Mouse (Mus musculus) cerebellum, postnatal 14 days (tissue): Measurements from ENCODE around the gene Slc7a1.
"Not testable (repeated sequence)": the region's sequence is repeated elsewhere in the genome, so short reads cannot be mapped to it uniquely, and the experiment has no call there.

ENCODE experiments used
- DNase-seq, 2 experiments: peaks; one replicate each; pipeline ENCODE4 v3.0.0; 2021; ENCODE audit warnings: mixed read lengths in 2 of 2

The Slc7a1 gene

DNA sequence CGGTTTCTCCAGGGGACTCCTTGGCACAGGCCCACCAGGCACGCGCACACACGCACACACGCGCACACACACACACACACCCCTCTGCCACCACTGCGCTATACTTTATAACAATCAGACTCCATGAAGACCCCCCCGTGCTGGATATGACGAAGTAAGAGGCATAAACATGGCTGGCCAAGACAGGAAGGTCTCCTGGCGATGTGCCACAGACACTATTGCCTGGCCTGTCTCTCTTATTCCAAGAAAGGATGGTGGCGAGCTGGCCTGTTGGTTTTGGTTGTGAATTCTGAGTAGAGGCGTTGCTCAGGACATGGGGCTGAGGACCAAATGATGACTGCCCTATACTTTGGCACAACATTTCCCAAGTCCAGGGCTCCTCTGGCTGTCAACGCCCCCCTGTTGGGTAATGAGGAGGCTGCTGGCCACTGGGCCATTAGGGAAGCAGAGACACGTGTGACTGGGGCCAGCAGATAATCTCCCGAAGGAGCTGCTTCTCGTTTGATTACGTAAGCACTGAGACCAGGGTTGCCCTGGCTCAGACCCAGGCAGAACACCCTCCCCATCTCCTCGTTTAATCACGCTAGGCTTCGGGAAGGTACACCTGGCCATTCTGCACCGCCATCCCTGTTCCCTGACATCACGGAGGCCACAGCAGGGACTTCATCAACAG lies 36.1 kb downstream of the Slc7a1 start:
- no peak for DNase-seq

DNA sequence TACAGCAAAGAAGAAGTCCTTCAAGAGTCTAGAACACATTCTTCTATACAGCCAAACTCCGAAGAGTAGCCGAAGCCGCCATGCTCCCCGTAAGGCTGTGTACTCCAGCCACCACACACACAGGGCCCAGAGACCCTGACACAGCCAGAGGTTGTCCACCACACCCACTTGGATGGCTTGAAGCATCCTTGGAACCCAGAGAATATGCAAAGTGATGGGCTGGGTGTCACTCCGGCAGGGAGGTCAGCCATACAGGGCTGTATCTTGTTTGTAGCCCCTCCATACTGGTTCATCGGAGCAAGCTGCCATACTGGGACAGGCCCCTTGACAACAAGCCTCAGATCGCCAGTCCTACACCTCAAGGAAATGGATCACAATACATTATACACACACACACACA lies 37.4 kb downstream of the Slc7a1 start:
- DNase-seq, result no peak

DNA sequence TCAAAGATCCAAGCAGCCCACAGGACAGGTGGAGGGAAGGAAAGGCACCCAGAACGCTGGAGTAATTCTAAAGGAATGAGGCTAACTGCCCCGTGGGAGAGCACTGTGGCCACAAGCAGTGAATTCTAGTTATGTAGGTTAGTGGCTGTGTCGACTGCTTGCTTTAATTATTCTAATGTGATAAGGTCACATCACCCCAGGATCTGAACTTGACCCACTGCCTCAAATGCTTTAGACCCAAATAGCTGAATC lies 38.0 kb downstream of the Slc7a1 start:
- no peak for DNase-seq

DNA sequence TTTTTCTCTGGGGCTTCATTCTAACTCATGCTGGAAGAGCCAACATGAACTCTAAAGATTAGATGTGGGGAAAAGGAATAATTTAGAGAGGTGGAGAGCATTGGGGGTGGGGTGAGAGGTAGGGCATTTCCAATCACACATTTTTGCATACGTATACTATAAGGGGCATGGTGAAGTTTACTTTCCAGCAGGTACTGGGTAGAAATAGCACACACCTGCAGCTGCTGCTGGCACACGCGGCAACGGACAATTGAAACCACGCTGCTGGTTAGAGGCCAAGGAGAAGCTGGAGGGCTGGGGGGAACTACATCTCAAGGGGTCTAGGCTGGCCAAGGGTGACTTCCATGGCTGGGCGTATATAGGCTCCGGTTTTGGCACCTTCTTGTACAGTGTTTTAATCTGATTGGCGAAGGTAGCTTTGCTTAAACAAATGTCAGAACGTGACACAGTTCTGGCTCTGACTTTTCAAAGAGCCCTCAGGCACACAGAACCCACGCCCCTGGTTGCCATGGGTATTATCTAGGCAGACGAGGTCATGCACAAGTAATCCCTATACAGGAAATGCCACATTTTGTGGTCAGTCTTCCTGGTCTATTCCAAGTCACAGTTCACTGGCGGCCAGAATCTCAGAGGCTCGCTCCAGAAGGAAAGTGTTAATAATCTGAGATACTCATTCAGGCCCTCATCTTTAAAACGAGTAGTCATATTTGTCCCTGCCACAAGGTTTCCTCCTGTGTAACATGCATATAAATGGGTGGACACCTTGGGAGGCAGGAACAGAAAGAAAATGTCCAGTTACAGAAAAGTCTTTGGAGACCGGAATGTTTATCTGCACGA lies 38.6 kb downstream of the Slc7a1 start:
- no peak for DNase-seq

DNA sequence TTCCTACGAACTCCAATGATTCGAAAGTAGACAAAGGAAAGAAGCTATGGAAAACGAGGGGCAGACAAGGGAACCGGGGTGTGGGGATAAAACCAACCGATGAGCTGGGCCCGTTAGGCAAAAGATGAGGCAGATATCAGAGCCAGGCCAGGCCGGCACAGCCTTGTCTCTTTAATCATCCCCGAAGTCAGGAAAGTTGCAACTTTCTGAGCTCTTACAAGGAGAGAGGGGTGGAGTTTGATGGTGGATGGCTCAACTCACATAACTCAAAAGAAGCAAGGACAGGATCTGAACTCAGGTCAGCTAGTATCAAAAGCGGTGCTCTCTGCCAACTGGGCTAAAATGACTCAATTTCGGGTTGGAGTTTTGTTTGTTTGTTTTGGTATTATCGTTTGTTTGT lies 40.6 kb downstream of the Slc7a1 start:
- no peak for DNase-seq

DNA sequence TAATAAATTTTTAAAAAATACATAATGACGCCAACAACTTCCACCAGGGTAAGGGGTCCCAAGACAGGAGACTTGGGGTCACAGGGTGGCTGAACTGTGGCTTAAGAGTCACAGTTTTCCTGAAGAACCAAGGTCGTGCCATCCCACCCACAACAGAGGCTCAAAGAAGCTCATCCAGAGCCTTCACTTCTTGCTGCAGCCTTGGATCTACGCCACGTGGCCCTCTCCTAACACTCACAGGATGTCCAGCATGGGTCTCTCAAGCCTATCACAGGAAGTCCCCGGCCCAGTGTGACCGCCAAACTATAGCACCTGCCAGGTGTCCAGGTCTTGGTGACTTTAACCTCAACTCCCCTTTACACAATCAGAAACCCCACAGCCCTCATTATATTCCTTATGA lies 42.5 kb downstream of the Slc7a1 start:
- no peak for DNase-seq

DNA sequence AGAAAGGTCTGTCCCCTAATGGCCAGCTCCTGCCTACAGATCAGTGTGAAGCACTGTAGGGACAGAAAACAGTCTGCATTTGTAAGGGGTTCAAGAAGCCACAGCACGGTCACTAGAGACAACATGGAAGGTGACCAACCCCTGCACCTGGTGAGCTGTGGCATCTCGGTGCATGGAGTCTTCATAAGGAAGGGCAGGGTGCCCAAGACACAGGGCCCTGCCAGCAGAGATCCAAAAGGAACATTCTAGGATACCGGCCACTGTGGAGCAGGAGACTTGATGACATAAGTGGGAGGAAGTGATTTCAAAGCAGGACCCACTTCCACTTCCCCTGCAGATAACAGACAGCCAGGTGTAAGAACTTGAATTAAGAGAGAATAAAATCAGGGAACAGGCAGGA lies 43.9 kb downstream of the Slc7a1 start:
- no peak for DNase-seq

DNA sequence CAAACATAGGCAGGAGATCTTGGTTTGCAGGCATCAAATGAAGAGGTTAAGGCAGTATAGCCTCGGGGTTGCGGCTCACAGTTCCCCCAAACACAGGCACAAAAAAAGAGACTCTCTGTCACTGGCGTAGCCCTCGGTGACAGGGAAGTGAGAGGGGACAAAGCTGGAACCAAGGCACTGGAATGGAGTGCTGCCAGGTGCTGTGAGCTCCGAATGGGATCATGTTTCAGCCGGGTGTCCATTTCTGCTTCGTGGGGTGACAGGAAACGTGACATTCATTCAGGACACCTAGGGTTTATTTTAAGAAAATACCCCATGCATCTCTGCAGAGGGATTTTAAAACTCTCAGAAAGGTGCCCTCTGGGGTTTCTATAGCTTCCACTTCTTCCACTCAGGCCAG lies 45.2 kb downstream of the Slc7a1 start:
- no peak for DNase-seq

DNA sequence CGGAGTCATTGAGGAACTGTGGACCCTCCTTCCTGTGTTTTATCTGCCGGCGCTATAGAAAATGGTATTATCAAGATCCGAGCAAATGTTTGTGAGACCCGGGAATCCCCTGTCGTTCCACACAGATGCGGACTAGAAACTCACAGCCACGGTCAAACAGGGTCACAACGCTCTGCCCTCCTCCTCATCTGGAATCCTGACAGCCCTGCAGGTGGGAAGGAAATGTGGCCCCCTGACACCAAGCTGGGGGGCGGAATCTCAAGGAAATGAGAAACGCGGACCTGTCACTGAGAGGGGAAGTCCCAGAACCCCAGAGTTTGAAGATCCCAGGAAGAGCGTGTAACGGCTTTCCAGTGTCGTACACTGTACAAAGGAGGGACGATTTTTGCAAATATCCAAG lies 46.3 kb downstream of the Slc7a1 start:
- DNase-seq, result no peak

DNA sequence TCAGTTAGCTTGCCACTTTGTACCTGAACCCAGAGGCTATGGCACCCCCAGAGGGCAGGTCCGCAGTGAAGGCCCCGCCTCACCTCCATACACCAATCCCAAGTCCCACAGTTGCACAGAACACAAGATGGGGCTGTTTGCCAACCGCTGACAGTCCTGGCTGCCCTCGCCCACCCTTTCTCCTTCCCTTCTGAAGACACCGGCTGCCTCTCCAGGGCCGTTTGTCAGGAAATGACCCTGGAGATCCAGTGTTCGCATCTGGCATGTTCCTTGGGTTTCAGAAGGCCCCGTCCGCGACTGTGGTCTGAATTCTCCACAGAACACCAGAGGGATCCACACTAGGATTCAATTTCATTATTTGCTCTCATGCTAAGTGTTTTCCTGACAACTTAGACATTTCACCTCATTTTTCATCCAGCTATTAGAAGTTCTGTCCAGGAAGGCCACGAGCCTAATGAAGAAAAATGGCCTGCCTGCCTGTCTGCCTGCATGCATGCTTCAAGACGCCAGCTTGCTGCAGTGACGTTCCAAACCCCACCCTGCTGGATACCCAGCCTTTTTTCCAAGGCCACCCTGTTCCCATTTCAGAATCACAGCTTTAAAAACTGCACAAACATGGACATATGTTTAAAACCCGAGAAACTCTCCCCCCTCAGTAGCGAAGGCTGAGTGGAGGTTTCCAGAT lies 50.2 kb downstream of the Slc7a1 start:
- DNase-seq, result peak in 1 of 2 experiments; percentile 50

DNA sequence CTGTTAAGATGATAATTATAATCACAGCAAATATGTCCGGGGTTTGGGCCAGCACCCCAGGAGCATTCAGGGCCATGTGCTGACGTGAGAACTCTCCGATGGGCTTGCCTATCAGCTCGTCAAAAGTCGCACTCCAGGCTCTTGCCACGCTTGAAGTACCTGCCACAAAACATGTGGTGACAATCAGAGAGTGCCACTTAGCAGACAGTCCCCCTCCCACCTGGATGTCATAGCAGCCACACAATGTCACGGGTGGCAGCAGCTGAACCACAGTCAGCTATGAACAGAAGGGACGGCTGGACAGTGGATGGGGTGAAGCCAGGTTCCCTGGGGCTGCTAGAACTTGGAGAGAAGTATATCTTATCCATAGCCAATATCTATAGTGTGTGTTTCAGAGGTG lies 51.6 kb downstream of the Slc7a1 start:
- peak in 1 of 2 experiments; percentile 29 for DNase-seq

DNA sequence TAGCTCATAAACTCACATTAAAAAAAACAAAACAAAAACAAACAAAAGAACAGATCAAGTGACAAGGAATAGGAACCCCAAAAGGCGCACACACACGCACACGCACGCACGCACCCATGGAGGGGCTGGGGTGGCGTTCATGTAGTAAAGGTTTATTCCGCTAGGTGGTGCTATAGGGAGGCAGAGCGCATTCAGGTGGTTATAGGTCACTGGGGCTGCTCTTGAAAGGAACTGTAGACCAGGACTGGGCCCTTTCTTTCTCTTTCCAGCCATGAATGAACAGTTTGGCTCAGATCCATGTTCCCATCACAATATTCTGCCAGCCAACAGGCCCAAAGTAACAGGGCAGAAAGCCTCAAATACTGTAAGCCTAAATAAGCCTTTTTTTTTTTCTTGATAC lies 53.2 kb downstream of the Slc7a1 start:
- no peak for DNase-seq

DNA sequence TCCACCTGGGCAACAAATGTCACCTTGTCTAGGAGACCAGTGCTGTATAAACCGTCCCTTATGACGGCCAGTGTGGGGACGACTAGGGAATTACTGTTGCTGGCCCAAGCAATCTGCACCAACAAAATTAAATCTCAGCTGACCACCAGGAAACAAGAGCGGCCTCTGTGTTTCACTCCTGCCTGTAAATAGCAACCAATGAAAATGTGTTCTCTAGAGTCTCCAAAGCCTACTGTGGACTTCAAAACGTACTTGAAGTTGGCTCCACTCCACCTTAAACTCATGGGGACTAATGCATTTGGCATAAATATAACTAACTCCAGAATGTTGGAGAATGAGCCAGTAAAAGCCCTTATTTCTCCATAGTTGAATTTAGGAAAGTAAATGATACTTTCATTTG lies 55.3 kb downstream of the Slc7a1 start:
- DNase-seq, result no peak

DNA sequence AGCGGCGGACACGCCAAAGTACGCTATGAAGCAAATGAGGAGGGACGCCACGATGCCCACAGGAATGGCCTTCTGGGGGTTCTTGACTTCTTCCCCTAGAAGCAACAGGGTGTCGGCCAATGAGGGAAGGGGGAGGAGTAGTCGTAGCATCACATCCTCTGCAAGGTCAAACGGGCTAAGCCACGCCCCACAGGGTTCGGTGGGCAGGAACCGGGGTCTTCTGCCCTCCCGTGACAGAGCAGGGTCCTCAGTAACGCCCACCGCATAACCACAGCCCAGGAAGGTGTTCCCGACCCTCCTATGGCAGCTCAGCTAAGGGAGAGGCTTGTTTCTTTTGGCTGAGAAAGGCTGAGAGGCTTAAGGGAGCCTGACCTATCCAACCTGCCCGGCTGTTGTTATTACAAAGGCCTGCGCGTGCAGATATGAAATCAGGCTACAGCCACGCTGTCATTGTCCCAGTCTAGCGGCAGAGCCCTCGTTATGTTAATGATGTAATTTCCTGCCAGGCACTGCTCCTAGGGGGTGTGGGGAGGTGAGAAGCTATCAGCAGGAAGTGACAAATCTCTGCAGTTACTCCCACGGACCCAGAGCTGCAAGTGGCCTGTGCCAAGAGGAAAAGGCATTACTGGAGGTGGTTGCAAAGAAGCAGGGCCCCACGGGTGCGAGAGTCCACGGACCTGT lies 57.5 kb downstream of the Slc7a1 start:
- no peak for DNase-seq

DNA sequence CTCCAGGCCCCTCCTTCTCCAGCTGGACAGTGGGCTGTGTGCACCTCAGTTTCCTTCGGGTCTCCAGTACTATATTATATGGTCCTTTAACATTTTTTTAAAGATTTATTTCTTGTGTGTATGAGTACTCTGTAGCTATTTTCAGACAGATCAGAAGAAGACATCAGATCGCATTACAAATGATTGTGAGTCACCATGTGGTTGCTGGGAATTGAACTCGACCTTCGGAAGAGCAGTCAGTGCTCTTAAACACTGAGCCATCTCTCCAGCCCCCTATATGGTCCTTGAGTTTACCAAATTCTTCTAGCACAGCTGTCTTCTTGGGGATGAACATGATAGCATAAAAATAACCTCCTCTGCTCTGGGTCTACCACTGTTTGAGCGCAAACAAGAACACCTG lies 60.6 kb downstream of the Slc7a1 start:
- no peak for DNase-seq

DNA sequence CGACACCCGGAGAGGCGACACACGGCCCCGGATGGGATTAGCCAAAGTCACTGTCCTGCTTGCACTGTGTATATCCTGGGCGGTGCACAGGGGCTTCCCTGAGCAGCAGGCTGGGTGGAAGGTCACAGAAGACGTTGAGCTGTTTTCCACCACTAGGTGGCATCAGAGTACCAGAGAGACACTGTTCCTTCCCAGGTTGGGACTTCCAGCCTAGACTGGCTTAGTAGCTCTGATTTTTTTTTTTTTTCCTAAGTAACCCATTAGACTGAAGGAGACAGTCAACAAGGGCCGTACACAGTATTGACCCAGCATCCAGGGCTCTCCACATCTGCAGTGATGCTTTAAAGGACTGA lies 67.1 kb downstream of the Slc7a1 start:
- peak; percentile 91 to 92 for DNase-seq

DNA sequence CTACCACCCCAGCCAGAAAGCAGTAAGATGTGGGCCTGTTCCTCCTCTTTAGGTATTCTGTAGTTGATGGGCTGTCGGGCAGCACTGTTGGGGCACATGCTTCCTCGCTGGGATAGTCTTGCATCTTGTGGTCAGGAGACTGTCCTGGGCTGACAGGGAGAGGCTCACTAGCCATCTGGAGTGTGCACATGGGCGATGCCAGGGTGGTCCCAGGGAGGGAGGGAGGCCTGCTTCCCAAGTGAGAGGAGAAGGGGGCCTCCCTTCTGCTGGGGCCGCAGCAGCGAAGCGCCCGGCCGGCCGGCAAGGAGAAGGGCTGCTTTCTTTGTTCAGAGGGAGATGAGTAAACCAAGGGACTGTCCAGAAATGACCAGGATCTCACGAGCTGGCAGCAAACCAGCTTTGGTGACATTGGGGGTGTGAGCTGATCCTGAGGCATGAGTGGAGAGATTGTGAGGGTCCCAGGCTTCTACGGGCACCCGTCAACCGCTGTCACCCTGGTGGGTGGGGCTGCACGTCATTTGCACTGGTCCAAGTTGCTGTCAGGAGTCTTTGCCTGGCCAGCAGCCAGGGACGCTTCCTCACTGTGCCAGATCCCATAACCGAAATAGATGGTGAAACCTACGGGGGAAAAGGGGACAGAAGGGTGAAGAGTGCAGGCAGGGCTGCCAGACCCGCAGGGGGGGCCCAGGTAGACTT lies 67.6 kb downstream of the Slc7a1 start:
- DNase-seq, result no peak

DNA sequence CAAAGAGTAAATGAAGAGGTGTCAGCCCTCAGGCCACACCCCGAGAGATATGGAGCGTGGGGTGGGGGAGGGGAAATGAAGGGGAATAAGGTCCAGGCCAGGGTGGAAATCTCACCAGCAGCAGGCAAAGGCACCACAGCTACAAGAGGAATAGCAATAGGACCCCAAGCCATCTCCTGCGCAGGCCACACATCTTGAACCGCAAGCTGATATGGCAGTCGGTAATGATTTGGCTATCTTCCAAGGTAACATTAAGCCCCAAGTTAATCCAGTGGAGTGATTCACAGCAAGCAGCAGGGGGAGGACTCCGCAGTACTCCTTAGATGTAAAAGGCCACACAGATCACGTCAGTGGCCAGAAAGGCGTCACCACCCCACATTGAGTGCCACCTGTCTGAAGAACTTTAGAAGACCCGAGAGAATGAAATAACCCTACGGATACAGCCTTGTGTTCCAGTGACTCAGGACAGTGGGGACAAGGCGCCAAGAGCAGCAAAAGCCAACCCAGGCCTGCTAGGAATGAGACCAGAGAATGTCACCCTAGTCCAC lies 68.4 kb downstream of the Slc7a1 start:
- peak in 1 of 2 experiments; percentile 25 for DNase-seq

DNA sequence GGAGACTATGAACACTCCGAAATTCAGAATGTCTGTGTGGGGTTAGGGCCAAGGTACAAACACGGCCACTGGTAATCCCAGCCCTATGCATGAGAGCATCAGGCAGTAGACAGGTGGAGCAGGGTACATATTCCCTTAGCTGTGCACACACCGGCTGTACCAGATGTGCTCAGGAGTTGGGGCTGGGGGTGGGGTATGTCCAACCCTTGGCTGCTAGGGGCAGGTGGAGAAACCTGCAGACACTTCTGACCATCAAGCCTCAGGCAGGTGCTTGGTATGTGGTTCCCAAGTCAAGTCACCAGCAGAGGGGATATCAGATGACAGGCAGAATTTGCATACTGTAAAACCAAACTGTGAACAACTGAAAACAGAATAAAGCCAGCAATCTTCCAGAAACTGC lies 70.7 kb downstream of the Slc7a1 start:
- no peak for DNase-seq

DNA sequence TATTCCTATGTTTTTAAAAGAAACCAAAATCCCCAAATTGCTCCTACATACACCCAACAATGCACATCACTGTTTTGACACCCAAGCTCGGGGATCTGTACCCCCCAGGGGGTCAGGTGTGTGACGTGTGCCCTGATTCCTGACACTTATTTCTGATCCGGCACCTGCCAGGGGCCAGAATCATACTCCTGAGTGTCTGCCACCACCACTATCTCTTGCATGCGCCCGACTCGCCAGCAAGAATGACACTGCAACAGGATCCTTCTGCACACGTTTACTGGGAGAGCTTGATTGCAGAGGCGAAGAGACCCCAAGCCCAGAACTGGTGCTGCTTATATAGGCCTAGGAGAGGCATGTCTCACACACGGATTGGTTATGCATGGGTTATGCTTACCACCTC lies 73.4 kb downstream of the Slc7a1 start:
- not testable (repeated sequence) for DNase-seq

DNA sequence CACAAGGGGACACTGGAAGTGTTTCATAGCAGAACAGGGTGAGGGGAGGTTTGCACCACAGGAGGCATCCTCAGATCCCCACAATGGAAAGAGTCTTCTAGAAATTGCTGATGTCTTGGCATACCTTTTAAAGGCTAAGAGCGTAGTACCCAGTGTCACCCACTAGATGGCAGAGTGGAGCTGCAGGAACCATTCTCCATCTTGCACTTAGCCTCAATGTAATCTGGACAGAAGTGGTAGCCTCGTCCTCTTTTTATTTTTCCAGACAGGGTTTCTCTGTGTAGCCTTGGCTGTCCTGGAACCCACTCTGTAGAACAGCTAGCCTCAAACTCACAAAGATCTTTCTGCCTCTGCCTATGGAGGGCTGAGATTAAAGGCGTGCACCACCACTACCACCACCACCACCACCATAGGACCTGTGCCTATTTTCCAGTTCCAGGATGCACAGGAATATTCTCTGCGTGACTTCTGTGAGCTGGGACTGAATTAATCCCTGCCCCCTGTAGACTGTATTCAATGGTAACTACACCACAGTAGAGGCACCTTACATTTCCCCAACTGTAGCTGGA lies 74.3 kb downstream of the Slc7a1 start:
- peak; percentile 74 to 76 for DNase-seq

DNA sequence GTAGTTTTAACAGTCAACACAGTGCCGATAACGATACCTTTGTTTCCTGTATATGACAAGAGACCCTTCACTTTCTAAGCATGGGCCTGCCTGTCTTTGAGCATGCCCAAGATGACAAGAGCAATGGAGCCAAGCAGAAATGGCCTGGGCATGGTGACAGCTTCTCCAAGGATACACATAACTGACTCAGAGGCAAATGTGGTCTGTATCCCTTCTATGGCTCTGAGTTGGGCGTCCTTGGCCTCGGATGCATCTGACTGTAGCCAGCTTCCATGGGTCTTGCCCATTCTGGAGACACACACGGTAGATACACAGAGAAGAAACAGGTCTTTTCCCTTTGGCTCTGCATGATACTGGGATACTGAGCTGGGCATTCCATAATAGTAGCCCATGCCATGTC lies 84.8 kb downstream of the Slc7a1 start:
- DNase-seq, result no peak
